Mouse (Mus musculus) embryonic fibroblast, embryonic 13.5 days (primary cell): Measurements from ENCODE around the gene Hist1h3f.
"Not testable (repeated sequence)": the region's sequence is repeated elsewhere in the genome, so short reads cannot be mapped to it uniquely, and the experiment has no call there.

Experiments
- CTCF ChIP-seq: IDR thresholded peaks from 2 replicates; pipeline ENCODE4 v1.5.1; 2011; ENCODE audit warnings: mild to moderate bottlenecking, control low read depth, low read length, moderate library complexity, borderline replicate concordance; ENCODE audit not compliant: insufficient read depth
- POLR2A ChIP-seq: IDR thresholded peaks from 2 replicates; pipeline ENCODE4 v1.6.1; 2011; ENCODE audit warnings: low read depth, mild to moderate bottlenecking, control low read depth, low read length, moderate library complexity

GRCm38 (mm10) chr13:23591886-23592285, 48.0 kb downstream of the Hist1h3f start:
- TF ChIP-seq CTCF, POLR2A: not testable (repeated sequence)
